Mouse (Mus musculus) adrenal gland, postnatal 14 days (tissue): ENCODE results near the gene Camsap3. TPM values are rescaled to one million over a fixed set of nuclear protein-coding genes. Genes with fewer than 3 reads are reported as not detected.

Experiments
- DNase-seq: peaks from one replicate; pipeline ENCODE4 v3.0.0; 2021; ENCODE audit warnings: mixed read lengths
- total RNA-seq: library from RNA; stranded (reverse); gene quantifications from 2 replicates; pipeline ENCODE4 v1.2.3, GENCODE M21; 2021

Gene Camsap3
- total RNA-seq, 1 experiment from 2014 or later: 8.8 TPM

DNA sequence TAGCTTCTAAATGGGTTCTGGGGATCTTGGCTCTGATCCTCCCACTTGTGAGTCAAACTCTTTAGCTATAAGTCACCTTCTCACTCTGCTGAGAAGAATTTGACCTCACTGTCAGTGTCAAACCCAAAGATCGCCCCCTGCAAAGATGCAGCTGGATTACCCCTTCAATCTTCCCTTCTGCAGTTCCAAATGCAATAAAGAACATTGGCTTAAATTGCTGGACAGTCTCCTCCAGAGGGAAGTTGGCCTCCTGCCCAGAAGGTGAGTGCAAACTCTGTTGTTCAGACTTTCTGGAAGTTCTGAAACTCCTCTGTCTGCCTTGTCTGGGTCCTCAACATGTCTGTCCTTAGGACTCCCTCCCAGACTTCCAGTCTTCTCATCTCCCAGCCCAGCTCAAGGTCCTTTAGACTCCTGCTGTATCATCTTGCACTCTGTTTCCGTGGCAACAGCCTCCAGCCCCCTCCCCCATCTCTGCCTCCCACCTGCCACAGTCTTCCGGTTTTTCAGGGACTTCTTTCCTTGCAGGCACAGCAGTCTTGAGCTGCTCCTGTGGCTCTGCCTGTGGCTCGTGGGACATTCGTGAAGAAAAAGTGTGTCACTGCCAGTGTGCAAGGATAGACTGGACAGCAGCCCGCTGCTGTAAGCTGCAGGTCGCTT lies 69.8 kb downstream of the Camsap3 start:
- DNase-seq: peak; percentile 45

Other genes starting within 250 kb of the Camsap3 start
- 1.9 and 11.6 TPM in 2 replicates for gene A430078G23Rik, start 233.9 kb upstream of the Camsap3 start, total RNA-seq
- gene Arhgef18, start 194.3 kb upstream of the Camsap3 start, total RNA-seq: 31.0 and 42.0 TPM in 2 replicates
- gene Pex11g, start 119.6 kb upstream of the Camsap3 start, total RNA-seq: 12.8 and 13.5 TPM in 2 replicates
- not detected in 2 replicates for gene Tex45, start 116.4 kb upstream of the Camsap3 start, total RNA-seq
- 19.2 and 24.7 TPM in 2 replicates for gene Zfp358, start 94.2 kb upstream of the Camsap3 start, total RNA-seq
- gene Mcoln1, start 86.8 kb upstream of the Camsap3 start, total RNA-seq: 31.8 and 37.5 TPM in 2 replicates
- gene Pnpla6, start 71.9 kb upstream of the Camsap3 start, total RNA-seq: 29.9 and 41.0 TPM in 2 replicates
- gene C330021F23Rik, start 19.3 kb upstream of the Camsap3 start, total RNA-seq: 0.52 TPM in 1 of 2 replicates, not detected in the other
- 31.5 and 38.2 TPM in 2 replicates for gene Xab2, start 34.0 kb downstream of the Camsap3 start, total RNA-seq
- 121 TPM in 2 replicates for gene Pet100, start 34.3 kb downstream of the Camsap3 start, total RNA-seq
- gene Pcp2, start 38.3 kb downstream of the Camsap3 start, total RNA-seq: not detected in 2 replicates
- 79.6 and 116 TPM in 2 replicates for gene Stxbp2, start 43.7 kb downstream of the Camsap3 start, total RNA-seq
- gene Retn, start 68.5 kb downstream of the Camsap3 start, total RNA-seq: 9.5 and 19.9 TPM in 2 replicates
- 0.37 and 0.75 TPM in 2 replicates for gene Mcemp1, start 78.5 kb downstream of the Camsap3 start, total RNA-seq
- gene Fcor, start 85.1 kb downstream of the Camsap3 start, total RNA-seq: 26.9 and 29.5 TPM in 2 replicates
- 19.6 and 22.0 TPM in 2 replicates for gene Trappc5, start 89.0 kb downstream of the Camsap3 start, total RNA-seq
- gene Fcer2a, start 106.9 kb downstream of the Camsap3 start, total RNA-seq: 0.63 and 11.8 TPM in 2 replicates
- gene Clec4g, start 133.4 kb downstream of the Camsap3 start, total RNA-seq: 2.6 and 7.4 TPM in 2 replicates
- gene Cd209a, start 161.7 kb downstream of the Camsap3 start, total RNA-seq: 0.52 and 0.94 TPM in 2 replicates